Mouse (Mus musculus) forebrain, embryonic 11.5 days (tissue): ENCODE data around the gene Fyco1. TPM values are rescaled to one million over a fixed set of nuclear protein-coding genes. Genes with fewer than 3 reads are reported as not detected.

Experiments used
- ATAC-seq: fragments of 200-750 bp; cut with Nextera tagmentation; replicated peaks from 2 replicates; pipeline ENCODE4 v1.8.0; 2017; ENCODE audit warnings: moderate TSS enrichment; ENCODE audit not compliant: low FRiP score
- DNase-seq: peaks from one replicate; pipeline ENCODE4 v3.0.0-alpha.2; 2017; ENCODE audit warnings: low spot score
- H3K27ac ChIP-seq: fragments of 300-500 bp; sonication (generic); 2 replicates; pipeline ENCODE4 v1.5.1; 2014; ENCODE audit warnings: low read depth, low read length
- H3K27me3 ChIP-seq: fragments of 300-500 bp; sonication (generic); 2 replicates; pipeline ENCODE4 v1.6.1; 2014; ENCODE audit warnings: mild to moderate bottlenecking, low read length, mixed read lengths; ENCODE audit not compliant: control insufficient read depth, insufficient read depth
- H3K36me3 ChIP-seq: fragments of 300-500 bp; sonication (generic); 2 replicates; pipeline ENCODE4 v1.6.1; 2014; ENCODE audit warnings: mild to moderate bottlenecking, low read length, moderate library complexity, mixed read lengths; ENCODE audit not compliant: control insufficient read depth, insufficient read depth
- H3K4me1 ChIP-seq: fragments of 300-500 bp; sonication (generic); replicated peaks from 2 replicates; pipeline ENCODE4 v1.6.1; 2014; ENCODE audit warnings: low read length, mixed read lengths; ENCODE audit not compliant: control insufficient read depth, insufficient read depth
- H3K4me2 ChIP-seq: fragments of 300-500 bp; sonication (generic); 2 replicates; pipeline ENCODE4 v1.6.1; 2014; ENCODE audit warnings: low read depth, mild to moderate bottlenecking, low read length, moderate library complexity, mixed read lengths; ENCODE audit not compliant: severe bottlenecking
- H3K4me3 ChIP-seq: fragments of 300-500 bp; sonication (generic); 2 replicates; pipeline ENCODE4 v1.5.1; 2014; ENCODE audit warnings: low read depth, low read length
- H3K9ac ChIP-seq: fragments of 300-500 bp; sonication (generic); 2 replicates; pipeline ENCODE4 v1.6.1; 2014; ENCODE audit warnings: low read length
- H3K9me3 ChIP-seq: fragments of 300-500 bp; sonication (generic); 2 replicates; pipeline ENCODE4 v1.6.1; 2016; ENCODE audit warnings: low read length, mixed read lengths; ENCODE audit not compliant: control insufficient read depth
- whole genome bisulfite sequencing: fragments of 180-500 bp; shearing (Covaris S2); extraction: QIAGEN DNeasy Blood & Tissue Kit; methylation state at CpG from one replicate; pipeline ENCODE4 v1.1.7; 2014; 5-methylcytosine and 5-hydroxymethylcytosine counted together
- polyA plus RNA-seq: library from polyadenylated mRNA; unstranded; fragments of >200 nt; fragmentation: Nextera tagmentation; extraction: Ambion mirVana; gene quantifications from 2 replicates; pipeline ENCODE4 v1.2.1, GENCODE M21; 2014

Fyco1 gene
- polyA plus RNA-seq, 1 experiment from 2014 or later, result 11.0 TPM

- H3K9me3 ChIP-seq, result no peaks in the 10 kb centered on the region
- DNase-seq (no peak), ATAC-seq (no peak)
- WGBS, result 81% methylated on average over 3 of the region's 3 CpGs
- no peaks in the 10 kb centered on the region for H3K4me1 ChIP-seq
- no peak overlapping the region for H3K9ac ChIP-seq
- no peaks in the 10 kb centered on the region for H3K36me3 ChIP-seq
- no peaks in the 10 kb centered on the region for H3K27me3 ChIP-seq
- no peak overlapping the region for H3K4me3 ChIP-seq
- no peak overlapping the region for H3K4me2 ChIP-seq
- no peak overlapping the region for H3K27ac ChIP-seq
Measured at GRCm38 (mm10) chr9:123766996-123767395, 84.7 kb downstream of the Fyco1 start.

GRCm38 (mm10) chr9:123763771-123764170 is 87.9 kb downstream of the Fyco1 start:
- Histone ChIP-seq H3K27me3 (no peaks in the 10 kb centered on the region), H3K36me3 (no peaks in the 10 kb centered on the region), H3K9me3 (no peaks in the 10 kb centered on the region), H3K4me3 (no peak overlapping the region), H3K27ac (no peak overlapping the region), H3K9ac (no peak overlapping the region), H3K4me1 (no peaks in the 10 kb centered on the region), H3K4me2 (no peak overlapping the region)
- WGBS, result 84% methylated on average over 3 of the region's 3 CpGs
- DNase-seq (no peak), ATAC-seq (no peak)

- Histone ChIP-seq H3K4me1 (no peaks in the 10 kb centered on the region), H3K9ac (no peak overlapping the region), H3K9me3 (no peaks in the 10 kb centered on the region), H3K4me3 (no peak overlapping the region), H3K27me3 (no peaks in the 10 kb centered on the region), H3K27ac (no peak overlapping the region), H3K36me3 (no peaks in the 10 kb centered on the region), H3K4me2 (no peak overlapping the region)
- ATAC-seq (no peak), DNase-seq (no peak)
- WGBS, result 88% methylated on average over 4 of the region's 4 CpGs
Measured at GRCm38 (mm10) chr9:123762886-123763285, 88.8 kb downstream of the Fyco1 start.

GRCm38 (mm10) chr9:123760806-123761205 is 90.9 kb downstream of the Fyco1 start:
- H3K36me3 ChIP-seq, result no peaks in the 10 kb centered on the region
- H3K4me1 ChIP-seq, result no peaks in the 10 kb centered on the region
- no peak overlapping the region for H3K4me2 ChIP-seq
- ATAC-seq (no peak), DNase-seq (no peak)
- H3K9ac ChIP-seq, result no peak overlapping the region
- no peak overlapping the region for H3K4me3 ChIP-seq
- WGBS, result 88% methylated on average over 3 of the region's 3 CpGs
- no peak overlapping the region for H3K27ac ChIP-seq
- no peaks in the 10 kb centered on the region for H3K9me3 ChIP-seq
- H3K27me3 ChIP-seq, result no peaks in the 10 kb centered on the region

- Histone ChIP-seq H3K9ac (no peak overlapping the region), H3K9me3 (no peaks in the 10 kb centered on the region), H3K27me3 (no peaks in the 10 kb centered on the region), H3K4me2 (no peak overlapping the region), H3K27ac (no peak overlapping the region), H3K36me3 (no peaks in the 10 kb centered on the region), H3K4me3 (no peak overlapping the region), H3K4me1 (no peaks in the 10 kb centered on the region)
- ATAC-seq (no peak), DNase-seq (no peak)
- WGBS, result 83% methylated on average over 4 of the region's 4 CpGs
Measured at GRCm38 (mm10) chr9:123758645-123759044, 93.1 kb downstream of the Fyco1 start.

GRCm38 (mm10) chr9:123758156-123758555 is 93.5 kb downstream of the Fyco1 start:
- no peak overlapping the region for H3K4me3 ChIP-seq
- no peaks in the 10 kb centered on the region for H3K36me3 ChIP-seq
- H3K4me1 ChIP-seq, result no peaks in the 10 kb centered on the region
- no peak overlapping the region for H3K27ac ChIP-seq
- no peak for ATAC-seq
- H3K4me2 ChIP-seq, result no peak overlapping the region
- H3K9me3 ChIP-seq, result no peaks in the 10 kb centered on the region
- DNase-seq, result no peak
- H3K9ac ChIP-seq, result no peak overlapping the region
- WGBS, result 77% methylated on average over 1 of the region's 1 CpGs
- no peaks in the 10 kb centered on the region for H3K27me3 ChIP-seq

GRCm38 (mm10) chr9:123757326-123757725 is 94.4 kb downstream of the Fyco1 start:
- H3K9ac ChIP-seq, result no peak overlapping the region
- DNase-seq (no peak), ATAC-seq (no peak)
- no peaks in the 10 kb centered on the region for H3K9me3 ChIP-seq
- H3K27me3 ChIP-seq, result no peaks in the 10 kb centered on the region
- no peak overlapping the region for H3K27ac ChIP-seq
- no peak overlapping the region for H3K4me2 ChIP-seq
- H3K4me3 ChIP-seq, result no peak overlapping the region
- 62% methylated on average over 2 of the region's 2 CpGs for WGBS
- H3K4me1 ChIP-seq, result no peaks in the 10 kb centered on the region
- no peaks in the 10 kb centered on the region for H3K36me3 ChIP-seq

- no peak for ATAC-seq
- Histone ChIP-seq H3K9me3 (no peaks in the 10 kb centered on the region), H3K27me3 (no peaks in the 10 kb centered on the region), H3K4me3 (no peak overlapping the region), H3K4me2 (no peak overlapping the region), H3K4me1 (no peaks in the 10 kb centered on the region), H3K36me3 (no peaks in the 10 kb centered on the region), H3K27ac (no peak overlapping the region), H3K9ac (no peak overlapping the region)
- WGBS, result 86% methylated on average over 3 of the region's 3 CpGs
- no peak for DNase-seq
Measured at GRCm38 (mm10) chr9:123756752-123757151, 94.9 kb downstream of the Fyco1 start.

GRCm38 (mm10) chr9:123754333-123754732 is 97.4 kb downstream of the Fyco1 start:
- no peak overlapping the region for H3K27ac ChIP-seq
- no peaks in the 10 kb centered on the region for H3K9me3 ChIP-seq
- H3K4me1 ChIP-seq, result no peaks in the 10 kb centered on the region
- no peak overlapping the region for H3K9ac ChIP-seq
- DNase-seq (no peak), ATAC-seq (no peak)
- no peaks in the 10 kb centered on the region for H3K36me3 ChIP-seq
- H3K27me3 ChIP-seq, result no peaks in the 10 kb centered on the region
- 85% methylated on average over 4 of the region's 4 CpGs for WGBS
- no peak overlapping the region for H3K4me2 ChIP-seq
- no peak overlapping the region for H3K4me3 ChIP-seq
